Mouse (Mus musculus): ENCODE results near the gene Art2b.

DNA sequence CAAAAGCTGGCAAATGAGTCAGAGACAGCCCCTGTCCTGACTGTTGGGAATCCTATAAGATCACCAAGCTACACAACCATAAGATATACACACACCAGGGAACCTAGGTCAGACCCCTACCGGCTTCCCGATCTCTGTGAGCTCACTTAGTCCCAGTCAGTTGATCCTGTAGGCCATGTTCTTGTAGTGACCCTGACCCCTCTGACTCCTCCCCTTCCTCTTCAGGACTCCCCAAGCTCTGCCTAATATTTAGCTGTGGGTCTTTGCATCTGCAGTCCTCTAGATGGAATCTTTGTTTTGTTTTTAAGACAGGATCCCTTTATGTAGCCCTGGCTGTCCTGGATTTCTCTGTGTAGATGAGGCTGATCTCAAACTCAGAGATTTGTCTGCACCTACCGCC lies 36.1 kb downstream of the Art2b start:
- TF ChIP-seq SMC3 (IDR thresholded peaks at IDR 0.05; ENCODE audit: low read depth, low read length) (no peak), HCFC1 (IDR thresholded peaks at IDR 0.05; ENCODE audit: low read depth, low read length) (no peak)
